Mouse (Mus musculus) liver, embryonic 14.5 days (tissue): ENCODE data around the gene Gldc. TPM values are rescaled to one million over a fixed set of nuclear protein-coding genes. Genes with fewer than 3 reads are reported as not detected.
A peak's percentile ranks its signal among the peaks of the same experiment; 100 is the strongest.

Experiments used
- ATAC-seq: fragments of 200-750 bp; cut with Nextera tagmentation; 2 replicates; pipeline ENCODE4 v1.8.0; 2017; ENCODE audit warnings: moderate number of reproducible peaks, mild to moderate bottlenecking, moderate library complexity; ENCODE audit not compliant: insufficient read depth
- DNase-seq, 3 experiments: peaks; one replicate each; pipeline ENCODE4 v3.0.0-alpha.2; 2012 to 2013; ENCODE audit warnings: low read depth in 3 of 3, low spot score in 3 of 3
- H3K27ac ChIP-seq: fragments of 300-500 bp; sonication (generic); 2 replicates; pipeline ENCODE4 v1.5.1; 2014; ENCODE audit warnings: moderate library complexity, mild to moderate bottlenecking, control low read depth, inconsistent platforms
- H3K27me3 ChIP-seq: fragments of 300-500 bp; sonication (generic); 2 replicates; pipeline ENCODE4 v1.6.1; 2014; ENCODE audit warnings: mild to moderate bottlenecking, low read length, moderate library complexity; ENCODE audit not compliant: control insufficient read depth, insufficient read depth
- H3K36me3 ChIP-seq: fragments of 300-500 bp; sonication (generic); replicated peaks from 2 replicates; pipeline ENCODE4 v1.6.1; 2014; ENCODE audit warnings: low read depth; ENCODE audit not compliant: control insufficient read depth, insufficient read depth
- H3K4me1 ChIP-seq, 2 experiments: fragments of 200-500 bp in 1 of 2; fragments of 300-500 bp in 1 of 2; sonication (generic) in 1 of 2; replicated peaks; 2 replicates each; pipeline ENCODE4 v1.6.1; 2012 to 2014; ENCODE audit warnings: antibody characterized with exemption in 1 of 2, inconsistent platforms in 1 of 2, low read length in 1 of 2; ENCODE audit not compliant: control insufficient read depth in 2 of 2, insufficient read depth in 2 of 2
- H3K4me2 ChIP-seq: fragments of 300-500 bp; sonication (generic); 2 replicates; pipeline ENCODE4 v1.6.1; 2014; ENCODE audit warnings: low read depth, mild to moderate bottlenecking, control low read depth, moderate library complexity
- H3K4me3 ChIP-seq, 2 experiments: fragments of 200-500 bp in 1 of 2; fragments of 300-500 bp in 1 of 2; sonication (generic) in 1 of 2; 2 replicates each; pipeline ENCODE4 v1.5.1; 2012 to 2014; ENCODE audit warnings: low read depth in 2 of 2, low read length in 2 of 2, mild to moderate bottlenecking in 2 of 2, control low read depth in 1 of 2, inconsistent platforms in 1 of 2, moderate library complexity in 1 of 2; ENCODE audit not compliant: insufficient read depth in 1 of 2
- H3K9ac ChIP-seq: fragments of 300-500 bp; sonication (generic); replicated peaks from 2 replicates; pipeline ENCODE4 v1.6.1; 2014; ENCODE audit warnings: mild to moderate bottlenecking, control low read depth, moderate library complexity
- H3K9me3 ChIP-seq: fragments of 300-500 bp; sonication (generic); 2 replicates; pipeline ENCODE4 v1.6.1; 2016; ENCODE audit warnings: low read length, mixed read lengths; ENCODE audit not compliant: control insufficient read depth
- CTCF ChIP-seq: IDR thresholded peaks from 2 replicates; pipeline ENCODE4 v1.5.1; 2016; ENCODE audit warnings: antibody characterized with exemption, low read depth, control low read depth
- EP300 ChIP-seq: IDR thresholded peaks from 2 replicates; pipeline ENCODE4 v1.6.1; 2016; ENCODE audit warnings: antibody characterized with exemption, low read depth
- WGBS: fragments of 180-500 bp; shearing (Covaris S2); extraction: QIAGEN DNeasy Blood & Tissue Kit; methylation state at CpG from one replicate; pipeline ENCODE4 v1.1.7; 2014; ENCODE audit not compliant: insufficient replicate concordance; 5-methylcytosine and 5-hydroxymethylcytosine counted together
- polyA plus RNA-seq, 2 experiments: library from polyadenylated mRNA; depleted of rRNA in 1 of 2; stranded (reverse) in 1 of 2; unstranded in 1 of 2; fragments of >200 nt; fragmentation: Nextera tagmentation in 1 of 2; extraction: Ambion mirVana in 1 of 2; gene quantifications; 2 replicates each; pipeline versions ENCODE4 v1.2.1 to v1.2.3; 2012 to 2014

Gene Gldc
- polyA plus RNA-seq, 2 experiments, result 15.7 to 24.6 TPM

GRCm38 (mm10) chr19:30136308-30136707, 38.9 kb downstream of the Gldc start:
- Histone ChIP-seq H3K4me2 (no peak overlapping the region), H3K4me3 (no peak overlapping the region), H3K9ac (no peak overlapping the region), H3K4me1 (no peaks in the 10 kb centered on the region), H3K9me3 (no peaks in the 10 kb centered on the region), H3K27me3 (no peaks in the 10 kb centered on the region), H3K27ac (no peak overlapping the region), H3K36me3 (no peaks in the 10 kb centered on the region)
- no peak for ATAC-seq
- WGBS, result 60% methylated on average over 1 of the region's 1 CpGs
- DNase-seq, result no peak
- TF ChIP-seq CTCF (no peak), EP300 (no peak)

GRCm38 (mm10) chr19:30128177-30128576, 47.1 kb downstream of the Gldc start:
- H3K9me3 ChIP-seq, result no peaks in the 10 kb centered on the region
- no peaks in the 10 kb centered on the region for H3K4me1 ChIP-seq
- H3K27ac ChIP-seq, result no peak overlapping the region
- no peak overlapping the region for H3K4me2 ChIP-seq
- no peaks in the 10 kb centered on the region for H3K36me3 ChIP-seq
- H3K27me3 ChIP-seq, result no peaks in the 10 kb centered on the region
- WGBS, result 23% methylated on average over 4 of the region's 4 CpGs
- H3K9ac ChIP-seq, result no peak overlapping the region
- ATAC-seq (no peak), DNase-seq (peak in 2 of 3 experiments; percentile 15 to 29)
- H3K4me3 ChIP-seq, result no peak overlapping the region
- TF ChIP-seq EP300, result no peak
- TF ChIP-seq CTCF, result no peak

DNA sequence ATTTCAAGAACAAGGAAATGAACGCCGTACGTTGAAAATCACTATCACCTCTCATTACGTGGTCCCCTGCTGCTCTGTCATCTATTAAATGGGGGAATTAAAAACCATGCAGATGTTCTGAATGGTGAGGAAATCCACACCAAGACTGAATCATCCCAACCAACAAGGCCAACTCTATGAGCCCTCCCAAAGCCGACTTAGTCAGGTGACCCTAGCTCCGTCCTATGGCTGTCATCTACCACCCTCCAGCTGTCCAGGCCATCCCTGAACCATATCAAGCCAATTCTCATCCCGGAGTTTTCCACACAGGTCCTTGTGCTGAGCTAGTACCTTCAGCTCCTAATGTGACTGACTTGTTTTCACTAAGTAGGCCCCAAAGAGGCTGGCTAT, 49.6 kb downstream of the Gldc start:
- TF ChIP-seq CTCF (no peak), EP300 (no peak)
- H3K27ac ChIP-seq, result no peak overlapping the region
- 70% methylated on average over 7 of the region's 7 CpGs for WGBS
- no peaks in the 10 kb centered on the region for H3K9me3 ChIP-seq
- H3K4me2 ChIP-seq, result no peak overlapping the region
- no peaks in the 10 kb centered on the region for H3K4me1 ChIP-seq
- ATAC-seq, result no peak
- H3K9ac ChIP-seq, result no peak overlapping the region
- H3K4me3 ChIP-seq, result no peak overlapping the region
- H3K27me3 ChIP-seq, result no peaks in the 10 kb centered on the region
- H3K36me3 ChIP-seq, result no peaks in the 10 kb centered on the region
- DNase-seq, result no peak

DNA sequence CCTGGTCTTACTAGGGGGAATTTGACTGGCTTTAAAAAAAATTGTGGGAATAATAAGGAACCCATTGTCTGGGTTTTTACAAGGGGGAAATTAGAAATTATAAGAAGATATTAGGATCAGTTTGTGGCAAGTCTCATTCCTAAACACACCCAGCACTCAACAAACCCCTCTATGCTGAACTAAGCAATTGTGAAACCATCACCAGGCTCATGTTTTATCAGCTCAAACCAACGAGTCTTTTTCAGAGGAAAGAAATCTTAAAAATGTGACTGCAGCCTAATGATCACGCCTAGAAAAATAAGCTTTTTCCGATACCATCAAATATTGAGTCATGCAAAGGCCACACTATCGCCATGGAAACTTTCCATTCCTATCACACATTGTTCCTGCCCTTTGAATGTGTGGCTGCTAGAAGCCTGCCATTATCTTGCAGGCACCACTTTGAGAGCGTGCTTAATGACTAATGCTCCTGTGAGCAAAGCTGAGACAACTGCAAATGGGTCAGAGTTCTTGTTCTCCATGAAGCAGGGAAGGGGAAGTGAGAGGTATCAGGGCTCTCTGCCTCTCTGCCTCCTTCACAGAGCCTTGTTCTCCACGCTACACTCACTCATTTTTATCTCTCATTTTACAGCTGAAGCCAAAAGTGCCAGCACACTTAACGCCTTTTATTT, 50.1 kb downstream of the Gldc start:
- WGBS, result 49% methylated on average over 7 of the region's 7 CpGs
- no peaks in the 10 kb centered on the region for H3K36me3 ChIP-seq
- ATAC-seq (no peak), DNase-seq (no peak)
- no peak overlapping the region for H3K4me3 ChIP-seq
- H3K9ac ChIP-seq, result no peak overlapping the region
- H3K4me1 ChIP-seq, result no peaks in the 10 kb centered on the region
- no peak for TF ChIP-seq CTCF
- TF ChIP-seq EP300, result no peak
- no peak overlapping the region for H3K4me2 ChIP-seq
- no peaks in the 10 kb centered on the region for H3K9me3 ChIP-seq
- H3K27ac ChIP-seq, result no peak overlapping the region
- H3K27me3 ChIP-seq, result no peaks in the 10 kb centered on the region

GRCm38 (mm10) chr19:30118344-30119312, 56.6 kb downstream of the Gldc start:
- DNase-seq (peak; percentile 17 to 19 (median 18)), ATAC-seq (peak; percentile 84)
- no peaks in the 10 kb centered on the region for H3K27me3 ChIP-seq
- H3K4me3 ChIP-seq, result no peak overlapping the region
- H3K27ac ChIP-seq, result peak overlapping the region; percentile 22; the same call in 1 of the 2 replicates
- peaks cover 0 to 8% of the 10 kb centered on the region in 2 experiments; a peak in 2 of 4 replicates for H3K4me1 ChIP-seq
- H3K36me3 ChIP-seq, result no peaks in the 10 kb centered on the region
- H3K9ac ChIP-seq, result no peak overlapping the region
- H3K9me3 ChIP-seq, result no peaks in the 10 kb centered on the region
- no peak overlapping the region for H3K4me2 ChIP-seq
- TF ChIP-seq EP300, result no peak
- no peak for TF ChIP-seq CTCF
- 65% methylated on average over 17 of the region's 17 CpGs for WGBS
